Mouse (Mus musculus): ENCODE data around the gene Lrrd1. TPM values are rescaled to one million over a fixed set of nuclear protein-coding genes. Genes with fewer than 3 reads are reported as not detected.

Lrrd1 gene
- polyA plus RNA-seq, 1 experiment = 0.10 TPM

DNA sequence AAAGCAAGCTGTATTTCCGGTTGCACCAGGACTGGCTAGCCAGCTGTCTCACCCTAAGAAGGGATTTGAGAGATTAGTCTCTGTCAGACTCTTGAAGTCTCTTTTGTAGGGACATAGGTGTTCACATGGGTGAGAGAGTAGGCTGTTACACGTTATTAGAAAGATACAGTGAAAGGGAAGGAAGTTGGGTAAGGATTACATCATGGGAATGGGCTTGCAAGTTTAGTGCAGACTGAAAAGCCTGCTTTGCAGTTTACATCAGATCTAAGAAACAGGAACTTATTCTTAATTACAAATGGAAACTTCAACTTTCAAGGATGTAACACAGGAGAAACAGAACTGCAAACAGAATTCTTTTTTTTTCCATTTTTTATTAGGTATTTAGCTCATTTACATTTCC, 60.5 kb downstream of the Lrrd1 start:
- Histone ChIP-seq H3K4me3 (replicated peaks; ENCODE audit: insufficient read depth, low read depth, low read length) (no peak overlapping the region), H3K27ac (ENCODE audit: insufficient read depth, low read length) (no peak overlapping the region), H3K27me3 (ENCODE audit: control insufficient read depth, insufficient read depth, low read length) (no peaks in the 10 kb centered on the region), H3K4me1 (ENCODE audit: control insufficient read depth, insufficient read depth, low read length) (no peaks in the 10 kb centered on the region)
- 75% methylated on average over 2 of the region's 2 CpGs for WGBS
- DNase-seq = no peak
- TF ChIP-seq POLR2A (IDR thresholded peaks at IDR 0.05; ENCODE audit: borderline replicate concordance, insufficient read depth, low read length) (no peak), CTCF (IDR thresholded peaks at IDR 0.05; ENCODE audit: borderline replicate concordance, insufficient read depth, low read depth, low read length) (no peak)

Other genes starting within 250 kb of the Lrrd1 start
- 25.3 and 25.7 TPM in 2 replicates for gene Pex1, start 249.1 kb upstream of the Lrrd1 start, polyA plus RNA-seq (2012; rRNA removed)
- gene Rbm48, start 248.6 kb upstream of the Lrrd1 start, polyA plus RNA-seq (2012; rRNA removed) = 12.8 and 13.0 TPM in 2 replicates
- gene Tmbim7, start 194.0 kb upstream of the Lrrd1 start, polyA plus RNA-seq (2012; rRNA removed) = not detected in 2 replicates
- 93.0 and 102 TPM in 2 replicates for gene Gatad1, start 188.0 kb upstream of the Lrrd1 start, polyA plus RNA-seq (2012; rRNA removed)
- 19.2 and 19.8 TPM in 2 replicates for gene Ankib1, start 42.2 kb upstream of the Lrrd1 start, polyA plus RNA-seq (2012; rRNA removed)
- 40.5 and 41.6 TPM in 2 replicates for gene Krit1, start 42.0 kb upstream of the Lrrd1 start, polyA plus RNA-seq (2012; rRNA removed)
- 4.3 and 5.2 TPM in 2 replicates for gene Mterf1a, start 48.8 kb downstream of the Lrrd1 start, polyA plus RNA-seq (2012; rRNA removed)
- 28.9 and 31.7 TPM in 2 replicates for gene Akap9, start 82.9 kb downstream of the Lrrd1 start, polyA plus RNA-seq (2012; rRNA removed)